Mouse (Mus musculus) liver, adult (tissue): ENCODE data around the gene Rhox10.
"Not testable (repeated sequence)": the region's sequence is repeated elsewhere in the genome, so short reads cannot be mapped to it uniquely, and the experiment has no call there.

Source experiments
- GATA4 ChIP-seq: IDR thresholded peaks from 2 replicates; pipeline ENCODE4 v1.6.1; 2014; ENCODE audit warnings: mild to moderate bottlenecking, low read length; ENCODE audit not compliant: insufficient replicate concordance

Gene Rhox10

GRCm38 (mm10) chrX:38066175-38066574 lies at the start of gene Rhox10:
TSS of gene Rhox10 (plus strand) at chrX:38066475.
- no peak for TF ChIP-seq GATA4

GRCm38 (mm10) chrX:38018597-38018996 lies 47.7 kb upstream of the Rhox10 start, which contains the start of gene Btg1-ps1:
TSS of gene Btg1-ps1 (minus strand) at chrX:38018815.
- TF ChIP-seq GATA4, result not testable (repeated sequence)

DNA sequence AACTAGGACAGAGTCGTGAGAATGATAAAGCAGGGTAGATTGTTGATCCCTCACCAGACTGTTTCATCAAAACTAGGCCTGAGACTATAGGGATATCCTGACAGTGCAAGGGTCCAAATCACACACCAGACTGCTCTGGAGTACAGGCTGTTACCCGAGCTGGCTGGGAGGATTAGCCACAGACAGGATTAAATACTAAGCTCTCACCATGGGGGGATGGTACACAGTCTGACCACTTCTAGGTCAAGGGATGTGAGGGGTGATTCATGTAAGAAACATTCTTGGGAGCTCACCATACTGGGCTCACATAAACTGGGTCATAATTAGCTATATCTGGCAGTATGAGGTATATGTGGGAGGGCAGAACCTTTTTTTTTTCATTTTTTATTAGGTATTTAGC lies 32.4 kb upstream of the Rhox10 start:
- no peak for TF ChIP-seq GATA4

GRCm38 (mm10) chrX:38039666-38040065 lies 26.6 kb upstream of the Rhox10 start:
- TF ChIP-seq GATA4, result no peak

DNA sequence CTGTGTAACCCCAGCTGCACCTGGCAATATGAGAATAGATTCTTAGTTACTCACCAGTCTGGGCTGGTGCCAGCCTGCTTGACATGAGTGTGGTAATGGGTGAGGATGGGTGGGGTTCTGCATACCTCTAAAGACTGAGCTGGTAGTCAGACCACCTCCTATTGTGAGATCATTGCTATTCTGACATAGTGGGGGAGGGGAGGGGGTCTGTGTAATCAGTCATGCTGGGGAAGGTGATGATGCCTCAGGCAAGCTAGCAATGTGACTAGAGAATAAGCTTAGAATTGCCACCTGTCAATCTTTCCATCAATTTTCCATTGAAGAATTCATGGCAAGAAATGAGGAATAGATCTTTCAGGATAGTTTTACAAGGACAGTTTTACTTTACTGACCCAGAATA lies 23.3 kb upstream of the Rhox10 start, which contains the start of gene Btg1-ps2:
Gene Btg1-ps2, minus strand, starts transcription at position 101 of the 400 bp plus-strand sequence.
- not testable (repeated sequence) for TF ChIP-seq GATA4

DNA sequence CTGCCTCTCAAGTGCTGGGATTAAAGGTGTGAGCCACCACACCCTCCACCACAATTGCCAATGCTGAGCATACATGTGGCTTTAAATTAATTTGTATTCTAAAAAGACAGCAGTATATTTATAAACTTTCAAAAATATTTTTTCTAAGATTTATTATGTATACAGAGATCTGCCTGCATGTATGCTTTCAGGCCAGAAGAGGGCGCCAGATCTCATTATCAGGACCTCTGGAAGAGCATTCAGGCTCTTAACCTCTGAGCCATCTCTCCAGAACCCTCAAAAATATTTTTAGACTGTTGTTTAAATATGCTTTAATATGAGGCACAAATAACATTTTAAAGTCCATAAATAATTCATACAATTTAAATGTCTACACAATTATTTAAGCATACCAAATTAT lies 4.7 kb upstream of the Rhox10 start:
- no peak for TF ChIP-seq GATA4

DNA sequence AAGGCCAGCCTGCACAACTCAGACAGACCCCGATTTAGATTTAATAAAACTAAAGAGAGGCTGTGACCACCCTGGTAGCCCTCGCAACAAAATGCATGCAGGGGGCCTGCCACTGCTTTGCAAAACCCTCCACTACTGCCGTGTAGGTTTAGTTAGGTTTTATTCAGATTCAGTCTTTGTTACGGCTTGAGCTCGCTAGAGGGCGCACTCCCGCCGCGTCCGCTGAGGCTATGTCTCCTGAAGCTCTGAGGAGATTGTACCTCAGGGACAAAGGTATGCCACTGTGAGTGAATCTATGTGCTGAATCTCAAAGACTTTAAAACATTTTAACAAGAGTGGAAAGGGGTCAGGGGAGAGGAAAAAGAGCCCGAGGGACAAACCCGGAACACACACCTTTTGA lies 18.0 kb downstream of the Rhox10 start:
- TF ChIP-seq GATA4, result no peak

- no peak for TF ChIP-seq GATA4
These were observed 18.8 kb downstream of the Rhox10 start, which contains the start of gene Rhox11 for GRCm38 (mm10) chrX:38085041-38085440. TSS of gene Rhox11 (minus strand) at chrX:38085141.

DNA sequence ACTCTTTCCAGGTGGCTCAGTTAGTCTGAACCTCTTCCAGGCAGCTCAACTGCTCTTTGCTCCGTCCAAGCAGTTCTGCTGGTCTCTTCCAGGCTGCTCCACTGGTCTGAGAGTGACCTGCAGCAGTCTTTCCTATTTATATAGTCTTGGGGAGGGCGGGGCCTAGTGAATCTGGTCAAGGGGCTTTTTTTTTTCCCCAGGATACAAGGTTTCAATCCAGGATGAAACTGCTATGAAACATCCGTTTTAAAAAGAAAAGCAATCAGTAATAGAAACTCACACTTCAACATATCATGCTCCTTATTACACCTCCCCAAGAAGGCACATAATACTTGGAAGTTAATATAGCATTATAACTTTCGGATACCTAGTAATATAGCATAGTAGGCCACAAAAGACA lies 44.5 kb downstream of the Rhox10 start, which contains the start of gene Rhox12:
Gene Rhox12, minus strand, starts transcription at position 101 of the 400 bp plus-strand sequence.
- no peak for TF ChIP-seq GATA4

DNA sequence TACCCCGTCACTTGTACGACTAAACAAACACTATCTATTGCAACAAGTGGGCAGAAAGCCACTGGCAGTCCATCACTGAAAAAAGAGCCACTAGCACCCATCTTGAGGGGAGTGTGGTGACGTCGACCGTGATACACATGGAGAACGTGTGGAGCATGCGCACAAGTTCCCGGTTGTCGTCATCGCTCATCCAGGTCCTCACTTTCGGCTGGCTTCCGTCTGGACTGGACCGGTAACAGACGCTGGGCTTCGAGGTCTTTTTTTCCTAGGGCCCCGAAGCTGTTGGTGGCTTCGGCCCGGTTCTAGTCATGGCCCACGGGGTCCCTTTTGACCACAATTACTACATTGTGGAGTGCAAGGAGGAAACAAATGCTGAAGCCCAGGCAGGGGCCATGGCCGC lies 54.7 kb downstream of the Rhox10 start, which contains the start of gene Rhox13:
Gene Rhox13, plus strand, starts transcription at position 238 of the 400 bp plus-strand sequence.
- TF ChIP-seq GATA4, result no peak
